Mouse (Mus musculus): ENCODE data around the gene Lipm.

Gene Lipm

GRCm38 (mm10) chr19:34166386-34166785, 65.7 kb downstream of the Lipm start:
- no peak for DNase-seq

- no peak for DNase-seq
Measured at GRCm38 (mm10) chr19:34167896-34168661, 67.3 kb downstream of the Lipm start.

- DNase-seq = no peak
Measured at GRCm38 (mm10) chr19:34169121-34169520, 68.4 kb downstream of the Lipm start.

- no peak for DNase-seq
Measured at GRCm38 (mm10) chr19:34171167-34171566, 70.4 kb downstream of the Lipm start.
